Mouse (Mus musculus) kidney, embryonic 14.5 days (tissue): ENCODE data around the gene Efcab8. TPM values are rescaled to one million over a fixed set of nuclear protein-coding genes. Genes with fewer than 3 reads are reported as not detected.

Source experiments
- ATAC-seq: fragments of 200-750 bp; cut with Nextera tagmentation; 2 replicates; pipeline ENCODE4 v1.8.0; 2017; ENCODE audit warnings: moderate number of reproducible peaks, mild to moderate bottlenecking, moderate TSS enrichment, moderate library complexity; ENCODE audit not compliant: low FRiP score, low TSS enrichment
- H3K27ac ChIP-seq: fragments of 300-500 bp; sonication (generic); 2 replicates; pipeline ENCODE4 v1.5.1; 2014; ENCODE audit warnings: low read depth, mild to moderate bottlenecking, low read length, moderate library complexity, mixed read lengths
- H3K27me3 ChIP-seq: fragments of 300-500 bp; sonication (generic); 2 replicates; pipeline ENCODE4 v1.6.1; 2014; ENCODE audit warnings: mild to moderate bottlenecking, low read length; ENCODE audit not compliant: control insufficient read depth, insufficient read depth
- H3K36me3 ChIP-seq: fragments of 300-500 bp; sonication (generic); 2 replicates; pipeline ENCODE4 v1.6.1; 2014; ENCODE audit warnings: low read length, mixed read lengths; ENCODE audit not compliant: control insufficient read depth, insufficient read depth
- H3K4me1 ChIP-seq: fragments of 300-500 bp; sonication (generic); 2 replicates; pipeline ENCODE4 v1.6.1; 2014; ENCODE audit warnings: low read length, mixed read lengths; ENCODE audit not compliant: control insufficient read depth, insufficient read depth
- H3K4me2 ChIP-seq: fragments of 300-500 bp; sonication (generic); replicated peaks from 2 replicates; pipeline ENCODE4 v1.6.1; 2014; ENCODE audit warnings: low read depth, mild to moderate bottlenecking, low read length
- H3K4me3 ChIP-seq: fragments of 300-500 bp; sonication (generic); 2 replicates; pipeline ENCODE4 v1.5.1; 2014; ENCODE audit warnings: mild to moderate bottlenecking, low read length
- H3K9ac ChIP-seq: fragments of 300-500 bp; sonication (generic); 2 replicates; pipeline ENCODE4 v1.6.1; 2014; ENCODE audit warnings: low read depth, mild to moderate bottlenecking, low read length, moderate library complexity
- H3K9me3 ChIP-seq: fragments of 300-500 bp; sonication (generic); 2 replicates; pipeline ENCODE4 v1.6.1; 2016; ENCODE audit warnings: low read length; ENCODE audit not compliant: control insufficient read depth
- WGBS: fragments of 180-500 bp; shearing (Covaris S2); extraction: QIAGEN DNeasy Blood & Tissue Kit; methylation state at CpG from one replicate; pipeline ENCODE4 v1.1.7; 2014; 5-methylcytosine and 5-hydroxymethylcytosine counted together
- polyA plus RNA-seq: library from polyadenylated mRNA; unstranded; fragments of >200 nt; fragmentation: Nextera tagmentation; extraction: Ambion mirVana; gene quantifications from 2 replicates; pipeline ENCODE4 v1.2.1, GENCODE M21; 2014

The Efcab8 gene
- not detected in 2 replicates for polyA plus RNA-seq

GRCm38 (mm10) chr2:153779394-153779981, at the start of gene Efcab8:
Gene Efcab8 (plus strand): TSS chr2:153779931.
- H3K4me1 ChIP-seq: no peaks in the 10 kb centered on the region
- H3K36me3 ChIP-seq: no peaks in the 10 kb centered on the region
- no peaks in the 10 kb centered on the region for H3K27me3 ChIP-seq
- H3K9ac ChIP-seq: 0 out of 2 replicates have a peak within 1 kb of the TSS, but pooled peaks have one; percentile 9
- no peak within 1 kb of the TSS for H3K27ac ChIP-seq
- no peaks in the 10 kb centered on the region for H3K9me3 ChIP-seq
- 45% methylated on average over 12 of the region's 12 CpGs for WGBS
- peak within 1 kb of the TSS; percentile 23; the same call in 1 of the 2 replicates for H3K4me3 ChIP-seq
- peak within 1 kb of the TSS; percentile 61 for H3K4me2 ChIP-seq
- peak; percentile 50 for ATAC-seq

GRCm38 (mm10) chr2:153734033-153734432, 45.7 kb upstream of the Efcab8 start:
- no peak overlapping the region for H3K27ac ChIP-seq
- no peaks in the 10 kb centered on the region for H3K9me3 ChIP-seq
- H3K4me2 ChIP-seq: no peak overlapping the region
- no peak overlapping the region for H3K9ac ChIP-seq
- H3K4me1 ChIP-seq: no peaks in the 10 kb centered on the region
- H3K4me3 ChIP-seq: no peak overlapping the region
- no peaks in the 10 kb centered on the region for H3K36me3 ChIP-seq
- 73% methylated on average over 4 of the region's 4 CpGs for WGBS
- H3K27me3 ChIP-seq: no peaks in the 10 kb centered on the region
- no peak for ATAC-seq

- H3K9ac ChIP-seq: peak within 1 kb of the TSS; percentile 94
- H3K4me1 ChIP-seq: peaks cover 15% of the 10 kb centered on the region
- no peaks in the 10 kb centered on the region for H3K9me3 ChIP-seq
- peak within 1 kb of the TSS; percentile 92 for H3K27ac ChIP-seq
- H3K4me3 ChIP-seq: peak within 1 kb of the TSS; percentile 90
- no peaks in the 10 kb centered on the region for H3K27me3 ChIP-seq
- ATAC-seq: peak; percentile 99
- H3K36me3 ChIP-seq: no peaks in the 10 kb centered on the region; the same call in 1 of the 2 replicates
- H3K4me2 ChIP-seq: peak within 1 kb of the TSS; percentile 77
- WGBS: 11% methylated on average over 58 of the region's 58 CpGs
Measured at GRCm38 (mm10) chr2:153740500-153741436, 39.0 kb upstream of the Efcab8 start, which contains the start of gene Mapre1. Gene Mapre1 (plus strand): TSS chr2:153741274.

GRCm38 (mm10) chr2:153741437-153742065, 38.2 kb upstream of the Efcab8 start:
- ATAC-seq: peak; percentile 90
- Histone ChIP-seq H3K4me3 (peak overlapping the region; percentile 90), H3K9ac (peak overlapping the region; percentile 94), H3K27ac (peak overlapping the region; percentile 92), H3K27me3 (no peaks in the 10 kb centered on the region), H3K9me3 (no peaks in the 10 kb centered on the region), H3K4me1 (peaks cover 15% of the 10 kb centered on the region), H3K4me2 (peak overlapping the region; percentile 77), H3K36me3 (peaks cover 4% of the 10 kb centered on the region)
- 2% methylated on average over 53 of the region's 56 CpGs for WGBS

GRCm38 (mm10) chr2:153747994-153748393, 31.7 kb upstream of the Efcab8 start:
- Histone ChIP-seq H3K27ac (no peak overlapping the region), H3K4me1 (peaks cover 3% of the 10 kb centered on the region), H3K9me3 (no peaks in the 10 kb centered on the region)

GRCm38 (mm10) chr2:153750363-153750762, 29.4 kb upstream of the Efcab8 start:
- no peak for ATAC-seq
- no peaks in the 10 kb centered on the region for H3K27me3 ChIP-seq
- whole genome bisulfite sequencing: 89% methylated on average over 2 of the region's 2 CpGs

More at GRCm38 (mm10) chr2:153747994-153748393, 31.7 kb upstream of the Efcab8 start:
- peaks cover 34% of the 10 kb centered on the region for H3K36me3 ChIP-seq
- ATAC-seq: no peak
- no peaks in the 10 kb centered on the region for H3K27me3 ChIP-seq
- H3K9ac ChIP-seq: no peak overlapping the region
- no peak overlapping the region for H3K4me3 ChIP-seq
- H3K4me2 ChIP-seq: no peak overlapping the region

GRCm38 (mm10) chr2:153762121-153762520, 17.6 kb upstream of the Efcab8 start:
- H3K9ac ChIP-seq: no peak overlapping the region
- H3K4me3 ChIP-seq: no peak overlapping the region
- H3K27me3 ChIP-seq: no peaks in the 10 kb centered on the region
- H3K9me3 ChIP-seq: no peaks in the 10 kb centered on the region
- H3K36me3 ChIP-seq: peaks cover 95% of the 10 kb centered on the region
- H3K27ac ChIP-seq: no peak overlapping the region
- no peak overlapping the region for H3K4me2 ChIP-seq
- no peaks in the 10 kb centered on the region for H3K4me1 ChIP-seq
- 94% methylated on average over 5 of the region's 5 CpGs for whole genome bisulfite sequencing
- no peak for ATAC-seq

More at GRCm38 (mm10) chr2:153750363-153750762, 29.4 kb upstream of the Efcab8 start:
- Histone ChIP-seq H3K9me3 (no peaks in the 10 kb centered on the region), H3K4me2 (no peak overlapping the region), H3K4me1 (no peaks in the 10 kb centered on the region), H3K4me3 (no peak overlapping the region), H3K27ac (no peak overlapping the region), H3K9ac (no peak overlapping the region), H3K36me3 (peaks cover 36% of the 10 kb centered on the region)

- Histone ChIP-seq H3K27ac (no peak overlapping the region), H3K4me2 (no peak overlapping the region), H3K9ac (no peak overlapping the region), H3K27me3 (no peaks in the 10 kb centered on the region), H3K4me1 (no peaks in the 10 kb centered on the region), H3K4me3 (no peak overlapping the region), H3K36me3 (peaks cover 71% of the 10 kb centered on the region), H3K9me3 (no peaks in the 10 kb centered on the region)
- WGBS: 53% methylated on average over 6 of the region's 6 CpGs
- ATAC-seq: peak; percentile 39
Measured at GRCm38 (mm10) chr2:153767484-153767883, 12.2 kb upstream of the Efcab8 start.
